ENCODE assay signal across 8 mouse cellular contexts in the genomic region with DNA sequence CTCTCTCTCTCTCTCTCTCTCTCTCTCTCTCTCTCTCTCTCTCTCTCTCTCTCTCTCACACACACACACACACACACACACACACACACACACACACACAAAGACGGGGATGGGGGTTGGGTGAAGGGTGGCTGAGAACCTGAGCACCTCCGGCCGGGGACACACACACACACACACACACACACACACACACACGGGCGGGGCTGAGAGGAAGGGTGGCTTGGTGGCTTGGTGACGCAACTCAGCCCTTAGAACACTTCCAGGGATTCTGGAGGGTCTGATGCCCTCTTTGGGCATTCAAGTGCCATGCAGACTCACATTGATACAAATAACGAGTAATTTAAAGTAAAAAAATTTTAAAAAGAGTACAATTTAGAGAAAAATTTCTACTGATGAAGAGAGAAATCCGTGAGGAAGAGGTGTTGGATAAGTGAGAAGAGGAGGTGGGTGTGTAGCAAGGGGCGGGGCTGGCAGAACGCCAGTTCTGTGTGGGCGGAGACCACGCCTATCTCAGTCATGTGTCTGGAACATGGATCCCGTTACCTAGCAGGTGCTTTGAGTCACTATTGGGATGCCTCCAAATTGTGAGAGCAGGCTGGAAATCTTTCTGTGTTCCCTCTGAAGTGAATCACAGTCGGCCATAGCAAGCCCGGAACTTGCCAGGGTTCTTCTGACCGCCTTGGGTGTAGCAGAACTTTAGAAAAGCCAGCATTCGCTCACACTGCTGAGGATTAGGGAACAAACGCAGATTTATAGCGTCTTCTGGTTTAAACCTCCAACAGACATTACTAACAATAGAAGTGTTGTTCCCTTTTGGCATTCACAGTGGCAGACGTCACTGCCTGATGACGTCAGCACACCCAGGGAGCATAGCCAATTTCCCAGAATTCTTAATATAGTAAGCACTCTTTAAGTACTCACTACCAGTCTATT. TPM values are rescaled to one million over a fixed set of nuclear protein-coding genes. Genes with fewer than 3 reads are reported as not detected.
A peak's percentile ranks its signal among the peaks of the same experiment; 100 is the strongest.
DNase-seq lines count a peak whose midpoint lies in the region; ATAC-seq lines count a peak whose summit lies in the region.

No protein-coding gene starts in this region.

- H3K9ac ChIP-seq in hindbrain, embryonic 11.5 days (ENCODE audit: low read depth, low read length), result no peak overlapping the region
- peak overlapping the region; percentile 27 for H3K9ac ChIP-seq in lung, embryonic 16.5 days (ENCODE audit: low read length)

- WGBS in hindbrain, embryonic 11.5 days, result 35% methylated on average over 20 of the region's 21 CpGs
- 11% methylated on average over 21 of the region's 21 CpGs for WGBS in lung, embryonic 16.5 days

- no peak overlapping the region for H3K27ac ChIP-seq in hindbrain, embryonic 11.5 days (ENCODE audit: low read depth, low read length)
- peak overlapping the region; percentile 82 for H3K27ac ChIP-seq in lung, embryonic 16.5 days (ENCODE audit: low read length)

- no peaks in the 10 kb centered on the region for H3K9me3 ChIP-seq in hindbrain, embryonic 11.5 days (ENCODE audit: control insufficient read depth, low read length)
- no peaks in the 10 kb centered on the region for H3K9me3 ChIP-seq in lung, embryonic 16.5 days (ENCODE audit: control insufficient read depth, low read length)

- no peaks in the 10 kb centered on the region for H3K27me3 ChIP-seq in hindbrain, embryonic 11.5 days (ENCODE audit: control insufficient read depth, insufficient read depth, low read length)
- H3K27me3 ChIP-seq in lung, embryonic 16.5 days (ENCODE audit: control insufficient read depth, insufficient read depth, low read depth, low read length), result no peaks in the 10 kb centered on the region

- no peak overlapping the region for H3K4me3 ChIP-seq in hindbrain, embryonic 11.5 days (ENCODE audit: low read depth, low read length)
- peak overlapping the region; percentile 25 for H3K4me3 ChIP-seq in lung, embryonic 16.5 days (ENCODE audit: low read length)

- H3K36me3 ChIP-seq in hindbrain, embryonic 11.5 days (ENCODE audit: control insufficient read depth, insufficient read depth, low read length), result no peaks in the 10 kb centered on the region
- no peaks in the 10 kb centered on the region for H3K36me3 ChIP-seq in lung, embryonic 16.5 days (ENCODE audit: control insufficient read depth, insufficient read depth, low read length)

- H3K4me2 ChIP-seq in hindbrain, embryonic 11.5 days (replicated peaks; ENCODE audit: low read depth, low read length), result no peak overlapping the region
- peak overlapping the region; percentile 53 for H3K4me2 ChIP-seq in lung, embryonic 16.5 days (ENCODE audit: low read depth, low read length)

- H3K4me1 ChIP-seq in hindbrain, embryonic 11.5 days (replicated peaks; ENCODE audit: control insufficient read depth, insufficient read depth, low read length), result no peaks in the 10 kb centered on the region
- peaks cover 31% of the 10 kb centered on the region for H3K4me1 ChIP-seq in lung, embryonic 16.5 days (replicated peaks; ENCODE audit: control insufficient read depth, insufficient read depth, low read length)

- peak; percentile 89 for DNase-seq in NIH3T3 (ENCODE audit: low read depth)
- DNase-seq in cerebellum, adult 18-20 months, result peak; percentile 38 to 60
- peak; percentile 67 to 76 for DNase-seq in frontal cortex, postnatal 14 days (ENCODE audit: low spot score in 2 of 2)
- DNase-seq in hindbrain, embryonic 11.5 days (ENCODE audit: low spot score), result no peak
- DNase-seq in layer of hippocampus, adult 9-11 months, result peak; percentile 91
- peak; percentile 60 for DNase-seq in retina, embryonic 14.5 days (ENCODE audit: low spot score)

- peak; percentile 55; the same call in 1 of the 2 replicates for ATAC-seq in hindbrain, embryonic 11.5 days (ENCODE audit: low FRiP score)
- peak; percentile 61 for ATAC-seq in lung, embryonic 16.5 days (ENCODE audit: low read depth)
- no peak for ATAC-seq in erythroblast, adult 5-6 weeks (replicated peaks; ENCODE audit: low FRiP score, poor library complexity, severe bottlenecking)

RNA-seq across cellular contexts. Expression of a gene that starts 12.2 kb away (rescaled TPM):
- polyA plus RNA-seq in hindbrain, embryonic 11.5 days (2014; fragmentation: Nextera tagmentation; extraction: Ambion mirVana), result 2.8 and 3.1 TPM in 2 replicates
- polyA plus RNA-seq in lung, embryonic 16.5 days (2015; fragmentation: Nextera tagmentation; extraction: Ambion mirVana), result 23.9 and 26.1 TPM in 2 replicates
- total RNA-seq in erythroblast, adult 5-6 weeks (2015; ENCODE audit: low replicate concordance), result 0.42 TPM in 1 of 2 replicates, not detected in the other
- 1.9 TPM in 1 of 2 replicates, not detected in the other for total RNA-seq in erythroblast, adult 5-6 weeks (2017; ENCODE audit: low replicate concordance)

RNA-seq across cellular contexts. Expression of a gene that starts 17.4 kb away (rescaled TPM):
- polyA plus RNA-seq in hindbrain, embryonic 11.5 days (2014; fragmentation: Nextera tagmentation; extraction: Ambion mirVana), result 0.15 TPM in 1 of 2 replicates, not detected in the other
- polyA plus RNA-seq in lung, embryonic 16.5 days (2015; fragmentation: Nextera tagmentation; extraction: Ambion mirVana), result 1.8 and 2.3 TPM in 2 replicates
- total RNA-seq in erythroblast, adult 5-6 weeks (2015; ENCODE audit: low replicate concordance), result not detected in 2 replicates
- not detected in 2 replicates for total RNA-seq in erythroblast, adult 5-6 weeks (2017; ENCODE audit: low replicate concordance)

RNA-seq across cellular contexts. Expression of a gene that starts 32.1 kb away (rescaled TPM):
- polyA plus RNA-seq in hindbrain, embryonic 11.5 days (2014; fragmentation: Nextera tagmentation; extraction: Ambion mirVana), result not detected in 2 replicates
- not detected in 2 replicates for polyA plus RNA-seq in lung, embryonic 16.5 days (2015; fragmentation: Nextera tagmentation; extraction: Ambion mirVana)
- not detected in 2 replicates for total RNA-seq in erythroblast, adult 5-6 weeks (2015; ENCODE audit: low replicate concordance)
- total RNA-seq in erythroblast, adult 5-6 weeks (2017; ENCODE audit: low replicate concordance), result not detected in 2 replicates

RNA-seq across cellular contexts. Expression of a gene that starts 45.4 kb away (rescaled TPM):
- not detected in 2 replicates for polyA plus RNA-seq in hindbrain, embryonic 11.5 days (2014; fragmentation: Nextera tagmentation; extraction: Ambion mirVana)
- 0.06 TPM in 1 of 2 replicates, not detected in the other for polyA plus RNA-seq in lung, embryonic 16.5 days (2015; fragmentation: Nextera tagmentation; extraction: Ambion mirVana)
- not detected in 2 replicates for total RNA-seq in erythroblast, adult 5-6 weeks (2015; ENCODE audit: low replicate concordance)
- 0.28 TPM in 1 of 2 replicates, not detected in the other for total RNA-seq in erythroblast, adult 5-6 weeks (2017; ENCODE audit: low replicate concordance)

RNA-seq across cellular contexts. Expression of a gene that starts 58.1 kb away (rescaled TPM):
- polyA plus RNA-seq in hindbrain, embryonic 11.5 days (2014; fragmentation: Nextera tagmentation; extraction: Ambion mirVana), result not detected in 2 replicates
- polyA plus RNA-seq in lung, embryonic 16.5 days (2015; fragmentation: Nextera tagmentation; extraction: Ambion mirVana), result not detected in 2 replicates
- total RNA-seq in erythroblast, adult 5-6 weeks (2015; ENCODE audit: low replicate concordance), result not detected in 2 replicates
- not detected in 2 replicates for total RNA-seq in erythroblast, adult 5-6 weeks (2017; ENCODE audit: low replicate concordance)
